Mouse (Mus musculus): Measurements from ENCODE around the gene Fam214a. TPM values are rescaled to one million over a fixed set of nuclear protein-coding genes. Genes with fewer than 3 reads are reported as not detected.
A peak's percentile ranks its signal among the peaks of the same experiment; 100 is the strongest.

Fam214a gene
- polyA plus RNA-seq, 1 experiment from 2014 or later, result 19.2 TPM

DNA sequence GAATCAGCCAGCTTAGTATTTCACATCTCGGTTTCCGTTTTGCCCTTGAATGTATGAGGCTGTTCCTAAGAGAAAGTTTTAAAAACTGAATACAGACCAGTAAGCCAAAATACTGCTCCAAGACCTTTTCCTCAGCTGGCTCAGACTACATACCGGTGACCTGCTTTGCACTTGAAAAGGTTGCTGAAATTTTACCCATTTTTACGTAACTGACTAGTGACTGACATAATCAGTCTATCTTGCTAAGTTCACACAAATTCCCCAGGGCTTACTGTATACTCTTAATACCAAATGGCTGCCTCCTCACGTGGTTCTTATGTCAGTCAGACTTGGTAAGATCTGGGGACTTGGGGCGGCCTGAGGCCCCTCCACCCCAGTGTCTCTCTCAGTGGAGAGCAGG is 66.5 kb downstream of the Fam214a start:
- Histone ChIP-seq H3K4me2 (no peak overlapping the region), H3K36me3 (peaks cover 54% of the 10 kb centered on the region), H3K4me1 (no peaks in the 10 kb centered on the region), H3K9ac (replicated peaks) (no peak overlapping the region), H3K9me3 (replicated peaks) (no peaks in the 10 kb centered on the region), H3K27ac (replicated peaks) (no peak overlapping the region), H3K4me3 (replicated peaks) (no peak overlapping the region), H3K27me3 (replicated peaks) (no peaks in the 10 kb centered on the region)
- no peak for ATAC-seq (ENCODE audit: low FRiP score)
- WGBS, result 95% methylated on average over 6 of the region's 6 CpGs

DNA sequence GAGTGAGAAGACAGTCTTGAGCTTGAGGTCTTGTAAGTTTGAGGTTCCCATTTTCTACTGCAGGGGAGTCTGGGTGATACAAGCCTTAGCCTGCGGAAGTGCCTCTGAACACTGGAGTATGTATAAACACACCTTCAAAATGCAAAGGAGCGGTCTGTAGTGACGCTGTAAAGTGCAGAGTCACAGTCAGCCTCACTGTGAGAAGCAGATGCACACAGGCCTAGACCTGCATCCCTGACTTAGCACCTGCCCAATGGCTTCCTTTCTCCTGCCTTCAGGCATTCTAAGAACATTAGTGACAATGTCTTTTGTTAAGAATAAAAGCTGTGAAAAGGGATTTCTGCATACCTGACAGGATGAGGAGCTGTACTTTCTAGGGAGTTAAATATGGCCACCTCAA is 66.9 kb downstream of the Fam214a start:
- no peaks in the 10 kb centered on the region for H3K27me3 ChIP-seq (replicated peaks)
- no peaks in the 10 kb centered on the region for H3K9me3 ChIP-seq (replicated peaks)
- 93% methylated on average over 3 of the region's 3 CpGs for WGBS
- H3K27ac ChIP-seq (replicated peaks), result no peak overlapping the region
- ATAC-seq (ENCODE audit: low FRiP score), result no peak
- H3K4me3 ChIP-seq (replicated peaks), result no peak overlapping the region
- H3K9ac ChIP-seq (replicated peaks), result no peak overlapping the region
- no peak overlapping the region for H3K4me2 ChIP-seq
- peaks cover 58% of the 10 kb centered on the region for H3K36me3 ChIP-seq
- no peaks in the 10 kb centered on the region for H3K4me1 ChIP-seq

DNA sequence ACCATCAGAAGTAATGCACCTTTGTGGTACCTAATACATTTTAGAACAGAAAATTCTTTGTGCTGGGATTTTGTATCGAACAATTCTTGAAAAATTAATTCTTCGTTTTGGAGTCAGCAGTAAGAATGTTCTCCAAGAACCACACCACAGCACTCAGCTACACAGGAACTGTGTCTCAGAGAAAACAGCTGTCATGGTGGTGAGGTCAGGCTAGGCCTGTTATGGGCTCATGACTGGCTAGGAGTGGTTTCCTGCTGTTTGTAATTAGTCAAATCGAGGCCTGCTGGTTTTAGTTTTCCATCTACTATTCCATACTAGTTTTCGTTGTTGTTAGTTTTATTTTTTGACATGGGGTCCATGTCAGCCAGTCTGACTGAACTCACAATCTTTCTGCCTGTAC is 67.9 kb downstream of the Fam214a start:
- Histone ChIP-seq H3K27me3 (replicated peaks) (no peaks in the 10 kb centered on the region), H3K27ac (replicated peaks) (no peak overlapping the region), H3K4me3 (replicated peaks) (no peak overlapping the region), H3K4me1 (no peaks in the 10 kb centered on the region), H3K9ac (replicated peaks) (no peak overlapping the region), H3K9me3 (replicated peaks) (no peaks in the 10 kb centered on the region), H3K36me3 (peaks cover 50% of the 10 kb centered on the region), H3K4me2 (no peak overlapping the region)
- ATAC-seq (ENCODE audit: low FRiP score), result no peak
- WGBS, result 85% methylated on average over 4 of the region's 4 CpGs

DNA sequence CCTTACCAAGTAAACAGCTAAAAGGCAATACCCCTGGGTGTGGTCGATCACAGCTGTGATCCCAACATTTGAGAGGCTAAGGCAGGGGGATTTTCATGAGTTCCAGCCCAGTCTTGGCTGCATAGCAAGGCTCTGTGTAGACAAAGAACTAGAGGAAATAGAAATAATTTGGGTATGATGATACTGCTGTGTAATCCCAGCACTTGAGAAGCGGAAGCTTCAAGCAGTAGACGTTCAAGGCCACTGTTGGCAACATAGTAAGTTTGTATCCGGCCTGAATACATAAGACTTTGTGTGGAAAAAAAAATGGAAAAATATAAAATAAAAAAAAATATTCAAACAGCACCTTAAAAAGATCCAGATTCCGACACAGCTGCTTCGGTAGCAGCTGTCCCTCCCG is 69.9 kb downstream of the Fam214a start:
- ATAC-seq (ENCODE audit: low FRiP score), result no peak
- H3K4me1 ChIP-seq, result no peaks in the 10 kb centered on the region
- H3K36me3 ChIP-seq, result peaks cover 43% of the 10 kb centered on the region
- H3K27me3 ChIP-seq (replicated peaks), result no peaks in the 10 kb centered on the region
- WGBS, result 92% methylated on average over 7 of the region's 7 CpGs
- no peak overlapping the region for H3K4me2 ChIP-seq
- no peak overlapping the region for H3K27ac ChIP-seq (replicated peaks)
- no peak overlapping the region for H3K9ac ChIP-seq (replicated peaks)
- no peak overlapping the region for H3K4me3 ChIP-seq (replicated peaks)
- no peaks in the 10 kb centered on the region for H3K9me3 ChIP-seq (replicated peaks)

DNA sequence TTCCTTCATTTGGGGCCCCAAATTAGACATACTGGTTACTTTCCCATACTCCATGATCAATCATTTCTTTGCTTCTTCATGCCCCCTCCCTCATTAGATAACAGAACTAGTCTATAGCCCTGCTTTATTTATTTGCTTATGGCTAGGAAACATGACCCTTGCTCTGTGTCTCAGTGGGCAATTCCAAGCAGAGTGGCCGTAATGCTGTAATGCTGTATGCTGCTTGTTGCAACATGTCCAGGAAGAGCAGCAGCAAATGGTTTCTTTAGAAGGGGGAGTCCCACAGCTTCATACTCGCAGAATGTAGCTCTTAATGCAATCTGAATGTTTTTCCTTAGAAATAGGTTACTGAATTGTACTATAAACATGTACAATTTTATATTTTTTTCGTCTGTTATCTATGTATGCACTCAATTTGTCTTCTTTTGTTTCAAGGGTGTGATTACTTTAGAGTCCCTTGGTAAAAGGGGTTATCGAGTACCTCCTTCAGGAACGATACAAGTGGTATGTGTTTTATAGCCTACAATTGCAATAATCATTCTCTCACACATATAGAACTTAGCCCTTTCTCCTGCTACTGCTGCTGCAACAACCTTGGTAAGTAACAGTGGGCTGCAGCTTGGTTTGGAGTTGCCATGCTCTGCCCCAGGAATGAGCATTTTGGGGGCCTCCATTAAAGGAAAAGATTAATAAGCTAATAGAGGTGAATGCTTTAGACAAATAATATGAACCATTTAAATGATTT is 70.6 kb downstream of the Fam214a start:
- H3K27me3 ChIP-seq (replicated peaks), result no peaks in the 10 kb centered on the region
- no peaks in the 10 kb centered on the region for H3K9me3 ChIP-seq (replicated peaks)
- no peak overlapping the region for H3K27ac ChIP-seq (replicated peaks)
- no peak for ATAC-seq (ENCODE audit: low FRiP score)
- no peaks in the 10 kb centered on the region for H3K4me1 ChIP-seq
- no peak overlapping the region for H3K4me3 ChIP-seq (replicated peaks)
- no peak overlapping the region for H3K4me2 ChIP-seq
- H3K36me3 ChIP-seq, result peaks cover 41% of the 10 kb centered on the region
- WGBS, result 61% methylated on average over 5 of the region's 5 CpGs
- no peak overlapping the region for H3K9ac ChIP-seq (replicated peaks)

DNA sequence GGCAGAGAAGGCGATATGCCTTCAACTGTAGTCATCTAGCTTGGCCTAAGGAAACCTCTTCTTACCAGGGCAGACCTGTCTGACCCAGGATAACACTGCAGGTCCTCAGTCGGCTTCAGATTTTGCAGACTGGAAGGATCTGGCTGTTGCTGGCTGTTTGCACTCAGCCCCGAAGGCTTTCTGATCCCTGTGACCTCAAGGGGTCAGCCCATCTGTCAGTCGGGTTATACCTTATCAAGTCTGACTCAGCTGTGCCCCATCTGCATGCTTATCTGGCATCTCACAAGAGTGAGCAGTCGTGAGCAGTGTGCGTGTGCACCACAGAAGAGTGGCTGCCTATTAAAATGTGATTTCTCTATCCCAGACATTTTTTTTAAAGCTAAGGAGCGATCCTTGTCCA is 71.4 kb downstream of the Fam214a start:
- Histone ChIP-seq H3K36me3 (peaks cover 41% of the 10 kb centered on the region), H3K4me3 (replicated peaks) (no peak overlapping the region), H3K9me3 (replicated peaks) (no peaks in the 10 kb centered on the region), H3K27ac (replicated peaks) (no peak overlapping the region), H3K4me2 (no peak overlapping the region), H3K27me3 (replicated peaks) (no peaks in the 10 kb centered on the region), H3K9ac (replicated peaks) (no peak overlapping the region), H3K4me1 (no peaks in the 10 kb centered on the region)
- ATAC-seq (ENCODE audit: low FRiP score), result no peak
- WGBS, result 61% methylated on average over 7 of the region's 7 CpGs

GRCm38 (mm10) chr9:75025689-75026088 is 73.0 kb downstream of the Fam214a start:
- Histone ChIP-seq H3K4me2 (no peak overlapping the region), H3K27ac (replicated peaks) (no peak overlapping the region), H3K4me1 (no peaks in the 10 kb centered on the region), H3K9ac (replicated peaks) (no peak overlapping the region), H3K36me3 (peaks cover 34% of the 10 kb centered on the region), H3K27me3 (replicated peaks) (no peaks in the 10 kb centered on the region), H3K9me3 (replicated peaks) (no peaks in the 10 kb centered on the region), H3K4me3 (replicated peaks) (no peak overlapping the region)
- WGBS, result 76% methylated on average over 6 of the region's 6 CpGs
- no peak for ATAC-seq (ENCODE audit: low FRiP score)

GRCm38 (mm10) chr9:75032408-75032807 is 79.7 kb downstream of the Fam214a start:
- Histone ChIP-seq H3K27me3 (replicated peaks) (no peaks in the 10 kb centered on the region), H3K36me3 (peaks cover 27% of the 10 kb centered on the region), H3K27ac (replicated peaks) (no peak overlapping the region), H3K4me1 (no peaks in the 10 kb centered on the region), H3K9me3 (replicated peaks) (no peaks in the 10 kb centered on the region), H3K4me2 (no peak overlapping the region), H3K9ac (replicated peaks) (no peak overlapping the region), H3K4me3 (replicated peaks) (no peak overlapping the region)
- WGBS, result 94% methylated on average over 1 of the region's 1 CpGs
- ATAC-seq (ENCODE audit: low FRiP score), result no peak

DNA sequence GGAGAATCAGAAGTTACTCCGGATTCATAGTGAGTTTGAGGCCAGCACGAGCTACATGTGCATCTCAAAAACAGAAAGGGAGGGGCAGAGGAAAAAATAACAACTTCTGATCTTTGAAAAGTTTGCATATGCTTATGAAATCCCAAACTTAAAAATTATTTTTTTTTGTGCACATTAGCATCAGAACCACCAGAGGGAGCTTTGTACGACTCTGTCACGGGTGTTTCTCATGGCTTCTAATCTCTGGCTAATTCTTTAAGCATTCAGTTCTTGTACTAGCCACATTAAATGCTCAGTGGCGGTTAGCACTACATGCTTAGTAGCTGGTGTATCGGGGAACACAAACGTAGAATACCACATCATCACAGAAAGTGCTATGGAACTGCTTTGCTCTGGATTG is 80.5 kb downstream of the Fam214a start:
- no peaks in the 10 kb centered on the region for H3K9me3 ChIP-seq (replicated peaks)
- no peaks in the 10 kb centered on the region for H3K4me1 ChIP-seq
- no peak overlapping the region for H3K4me2 ChIP-seq
- H3K27me3 ChIP-seq (replicated peaks), result no peaks in the 10 kb centered on the region
- no peak overlapping the region for H3K27ac ChIP-seq (replicated peaks)
- 53% methylated on average over 7 of the region's 7 CpGs for WGBS
- no peak for ATAC-seq (ENCODE audit: low FRiP score)
- peaks cover 26% of the 10 kb centered on the region for H3K36me3 ChIP-seq
- no peak overlapping the region for H3K4me3 ChIP-seq (replicated peaks)
- no peak overlapping the region for H3K9ac ChIP-seq (replicated peaks)

DNA sequence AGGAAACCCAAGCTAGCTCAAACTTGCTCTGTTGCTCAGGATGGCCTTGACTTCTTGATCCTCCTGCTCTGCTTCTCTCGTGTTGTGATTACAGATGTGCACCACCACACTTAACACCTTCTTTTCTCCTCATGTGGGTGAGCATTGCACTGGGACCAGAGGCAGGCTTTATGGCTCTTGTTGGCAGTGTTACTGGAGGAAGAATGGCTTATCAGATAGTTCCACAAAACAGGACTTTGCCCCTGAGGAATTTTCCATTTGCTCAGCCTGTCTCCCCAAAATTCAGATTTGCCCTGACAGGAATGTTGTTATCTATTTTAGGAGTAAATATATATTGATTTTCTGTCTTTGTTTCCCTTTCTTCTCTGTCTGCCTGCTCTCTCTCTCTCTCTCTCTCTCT is 82.0 kb downstream of the Fam214a start:
- no peaks in the 10 kb centered on the region for H3K9me3 ChIP-seq (replicated peaks)
- H3K27ac ChIP-seq (replicated peaks), result no peak overlapping the region
- WGBS, result 47% methylated on average over 1 of the region's 1 CpGs
- H3K4me1 ChIP-seq, result peaks cover 12% of the 10 kb centered on the region
- H3K4me3 ChIP-seq (replicated peaks), result no peak overlapping the region
- no peaks in the 10 kb centered on the region for H3K27me3 ChIP-seq (replicated peaks)
- no peak for ATAC-seq (ENCODE audit: low FRiP score)
- no peak overlapping the region for H3K4me2 ChIP-seq
- no peak overlapping the region for H3K9ac ChIP-seq (replicated peaks)
- H3K36me3 ChIP-seq, result peaks cover 16% of the 10 kb centered on the region

DNA sequence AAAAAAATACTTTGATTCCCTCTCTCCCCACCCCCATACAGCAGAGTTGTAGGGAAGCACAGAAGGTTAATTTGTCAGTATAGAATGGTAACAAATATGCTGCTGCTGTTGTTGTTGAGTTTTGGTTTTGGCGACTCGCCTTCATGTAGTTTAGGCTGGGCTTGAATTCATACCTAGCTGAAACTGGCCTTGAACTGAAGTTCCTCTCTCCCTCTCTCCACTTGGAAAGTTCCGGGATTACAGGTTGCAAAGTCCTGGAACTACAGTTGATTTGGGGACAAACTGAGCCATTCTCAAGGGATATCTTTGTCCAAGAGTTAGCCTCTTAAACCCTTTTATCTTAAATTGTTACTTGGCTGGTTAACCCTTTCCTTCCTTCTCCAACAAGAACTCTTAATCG is 83.3 kb downstream of the Fam214a start:
- 85% methylated on average over 4 of the region's 4 CpGs for WGBS
- ATAC-seq (ENCODE audit: low FRiP score), result no peak

DNA sequence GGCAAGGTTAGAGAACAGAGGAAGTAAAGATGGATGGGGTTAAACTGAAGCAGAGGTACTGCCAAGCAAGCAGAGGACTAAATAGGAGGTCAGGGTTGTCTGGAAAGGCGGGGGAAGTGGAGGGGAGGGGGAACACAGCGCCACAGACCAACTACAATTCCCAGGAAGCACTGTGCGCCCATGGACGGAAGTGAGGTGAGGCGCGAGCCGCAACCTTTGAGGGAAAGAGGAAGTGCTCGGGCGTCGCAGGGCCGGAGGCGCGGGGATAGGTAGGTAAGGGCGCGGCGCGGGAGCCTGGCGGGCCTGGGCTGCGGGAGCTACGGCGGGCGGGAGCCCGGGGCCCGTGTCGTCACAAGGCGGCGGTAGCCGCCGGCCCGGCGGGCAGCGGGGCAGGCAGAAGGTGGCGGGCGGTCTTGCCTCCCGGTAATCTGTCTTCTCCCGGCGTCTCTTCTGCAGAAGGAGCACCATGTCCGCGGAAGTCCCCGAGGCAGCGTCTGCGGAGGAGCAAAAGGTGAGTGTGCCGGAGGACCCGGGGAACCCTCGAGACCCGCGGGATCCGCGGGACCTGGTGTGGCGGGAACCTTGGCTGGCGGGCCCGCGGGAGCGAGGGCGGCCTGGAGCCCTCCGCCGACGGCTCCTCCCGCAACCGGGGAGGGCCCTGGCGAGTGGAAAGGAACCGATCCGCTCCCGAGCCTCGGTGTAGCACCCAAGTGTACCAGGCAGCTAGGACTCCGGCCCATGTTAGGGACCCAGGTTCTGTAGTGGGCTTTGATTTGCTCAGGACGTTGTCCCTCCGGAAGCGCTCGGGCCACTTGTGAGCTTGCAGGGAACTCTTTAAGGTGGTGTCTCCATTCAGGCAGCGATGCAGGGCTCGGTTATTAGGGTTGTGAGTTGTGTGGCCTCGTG is 85.0 kb downstream of the Fam214a start, which contains the start of gene Arpp19:
Arpp19 (plus strand) TSS at position 164 of the 906 bp plus-strand sequence.
- peaks cover 21% of the 10 kb centered on the region for H3K4me1 ChIP-seq
- WGBS, result under 1% methylated on average over 71 of the region's 73 CpGs
- peak; percentile 95 for ATAC-seq (ENCODE audit: low FRiP score)

More for the DNA sequence above, 83.3 kb downstream of the Fam214a start:
- Histone ChIP-seq H3K9me3 (replicated peaks) (no peaks in the 10 kb centered on the region), H3K27ac (replicated peaks) (no peak overlapping the region), H3K4me3 (replicated peaks) (no peak overlapping the region), H3K27me3 (replicated peaks) (no peaks in the 10 kb centered on the region), H3K36me3 (peaks cover 7% of the 10 kb centered on the region; the same call in 1 of the 2 replicates), H3K4me1 (peaks cover 21% of the 10 kb centered on the region), H3K9ac (replicated peaks) (no peak overlapping the region), H3K4me2 (no peak overlapping the region)

More for the DNA sequence above, 85.0 kb downstream of the Fam214a start, which contains the start of gene Arpp19:
- H3K27me3 ChIP-seq (replicated peaks), result no peaks in the 10 kb centered on the region
- peak within 1 kb of the TSS; percentile 68 for H3K4me2 ChIP-seq
- peak within 1 kb of the TSS; percentile 91 for H3K9ac ChIP-seq (replicated peaks)
- no peaks in the 10 kb centered on the region for H3K9me3 ChIP-seq (replicated peaks)
- H3K36me3 ChIP-seq, result no peaks in the 10 kb centered on the region
- H3K4me3 ChIP-seq (replicated peaks), result peak within 1 kb of the TSS; percentile 91
- peak within 1 kb of the TSS; percentile 82 for H3K27ac ChIP-seq (replicated peaks)
